Mouse (Mus musculus) megakaryocyte-erythroid progenitor cell, adult 5 weeks (primary cell): ENCODE measurements around the gene Olfr844. TPM values are rescaled to one million over a fixed set of nuclear protein-coding genes. Genes with fewer than 3 reads are reported as not detected.

ENCODE experiments used
- polyA plus RNA-seq: library from polyadenylated mRNA; stranded (reverse); fragments of >175 nt; gene quantifications from 2 replicates; pipeline ENCODE4 v1.2.3, GENCODE M21; 2012

Olfr844 gene
- polyA plus RNA-seq: not detected in 2 replicates

DNA sequence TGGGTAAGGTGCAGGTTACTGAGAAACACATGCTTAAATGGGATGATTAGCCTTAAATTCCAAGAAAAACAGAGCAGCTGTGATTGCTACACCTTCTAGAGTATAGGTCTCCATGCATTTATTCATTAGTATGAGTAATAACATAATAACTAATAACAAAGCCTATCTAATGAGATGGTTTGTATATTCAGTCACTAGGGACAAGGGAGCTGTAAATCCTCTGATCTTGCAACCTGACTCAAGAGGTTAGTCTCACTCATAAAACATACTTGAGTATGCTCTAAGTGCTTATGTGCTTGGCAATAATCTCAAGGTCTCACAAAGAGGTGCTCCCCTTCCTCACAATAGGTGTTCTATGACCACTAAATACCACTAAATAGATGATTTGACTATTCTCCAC is at the start of gene Olfr844:
Gene Olfr844, plus strand, starts transcription at position 301 of the 400 bp plus-strand sequence.

GRCm38 (mm10) chr9:19336157-19336556 is 20.0 kb downstream of the Olfr844 start, which contains the start of gene Olfr845:
Gene Olfr845 (plus strand): TSS chr9:19336457.

GRCm38 (mm10) chr9:19363905-19364304 is 47.8 kb downstream of the Olfr844 start, which contains the start of gene Olfr846:
Gene Olfr846 (minus strand): TSS chr9:19364005.

Other genes starting within 250 kb of the Olfr844 start
- not detected in 2 replicates for gene Olfr836, start 196.0 kb upstream of the Olfr844 start, polyA plus RNA-seq
- not detected in 2 replicates for gene Olfr837, start 180.0 kb upstream of the Olfr844 start, polyA plus RNA-seq
- gene Olfr839-ps1, start 139.0 kb upstream of the Olfr844 start, polyA plus RNA-seq: 0.01 TPM in 1 of 2 replicates, not detected in the other
- 0.01 TPM in 1 of 2 replicates, not detected in the other for gene Olfr843, start 64.4 kb upstream of the Olfr844 start, polyA plus RNA-seq
- 0.04 TPM in 1 of 2 replicates, not detected in the other for gene Olfr845, start 20.1 kb downstream of the Olfr844 start, polyA plus RNA-seq
- gene Olfr846, start 47.7 kb downstream of the Olfr844 start, polyA plus RNA-seq: 0.03 TPM in 1 of 2 replicates, not detected in the other
- not detected in 2 replicates for gene Olfr847, start 62.3 kb downstream of the Olfr844 start, polyA plus RNA-seq
- not detected in 2 replicates for gene Olfr849, start 123.9 kb downstream of the Olfr844 start, polyA plus RNA-seq
- gene Olfr850, start 161.9 kb downstream of the Olfr844 start, polyA plus RNA-seq: not detected in 2 replicates
- not detected in 2 replicates for gene Olfr851, start 176.9 kb downstream of the Olfr844 start, polyA plus RNA-seq
- gene Olfr853, start 224.7 kb downstream of the Olfr844 start, polyA plus RNA-seq: not detected in 2 replicates